Mouse (Mus musculus): ENCODE data around the gene Akr1d1. TPM values are rescaled to one million over a fixed set of nuclear protein-coding genes. Genes with fewer than 3 reads are reported as not detected.

Akr1d1 gene
- polyA plus RNA-seq, 1 experiment = not detected

- Histone ChIP-seq H3K4me3 (ENCODE audit: insufficient read depth, low read length) (no peak overlapping the region), H3K27ac (ENCODE audit: insufficient read depth, low read depth, low read length) (no peak overlapping the region), H3K4me1 (ENCODE audit: control insufficient read depth, insufficient read depth, low read length) (peaks cover 5% of the 10 kb centered on the region; the same call in 1 of the 2 replicates)
- no peak for TF ChIP-seq POLR2A (IDR thresholded peaks at IDR 0.05; ENCODE audit: borderline replicate concordance, low read depth, low read length)
- no peak for TF ChIP-seq CTCF (IDR thresholded peaks at IDR 0.05; ENCODE audit: low read depth, low read length)
These were observed 22.8 kb downstream of the Akr1d1 start for GRCm38 (mm10) chr6:37552760-37553159.

- peaks cover 5% of the 10 kb centered on the region; the same call in 1 of the 2 replicates for H3K4me1 ChIP-seq (ENCODE audit: control insufficient read depth, insufficient read depth, low read length)
- no peak overlapping the region for H3K4me3 ChIP-seq (ENCODE audit: insufficient read depth, low read length)
- TF ChIP-seq CTCF (IDR thresholded peaks at IDR 0.05; ENCODE audit: low read depth, low read length) (no peak), POLR2A (IDR thresholded peaks at IDR 0.05; ENCODE audit: borderline replicate concordance, low read depth, low read length) (no peak)
- H3K27ac ChIP-seq (ENCODE audit: insufficient read depth, low read depth, low read length) = no peak overlapping the region
These were observed 24.0 kb downstream of the Akr1d1 start for GRCm38 (mm10) chr6:37553926-37554325.

- Histone ChIP-seq H3K4me3 (ENCODE audit: insufficient read depth, low read length) (no peak overlapping the region), H3K4me1 (ENCODE audit: control insufficient read depth, insufficient read depth, low read length) (peaks cover 5% of the 10 kb centered on the region; the same call in 1 of the 2 replicates), H3K27ac (ENCODE audit: insufficient read depth, low read depth, low read length) (no peak overlapping the region)
- TF ChIP-seq POLR2A (IDR thresholded peaks at IDR 0.05; ENCODE audit: borderline replicate concordance, low read depth, low read length) = no peak
These were observed 24.4 kb downstream of the Akr1d1 start for GRCm38 (mm10) chr6:37554327-37554726.

- no peak overlapping the region for H3K4me3 ChIP-seq (ENCODE audit: insufficient read depth, low read length)
- TF ChIP-seq CTCF (IDR thresholded peaks at IDR 0.05; ENCODE audit: low read depth, low read length) (no peak), POLR2A (IDR thresholded peaks at IDR 0.05; ENCODE audit: borderline replicate concordance, low read depth, low read length) (no peak)
- H3K27ac ChIP-seq (ENCODE audit: insufficient read depth, low read depth, low read length) = no peak overlapping the region
- H3K4me1 ChIP-seq (ENCODE audit: control insufficient read depth, insufficient read depth, low read length) = no peaks in the 10 kb centered on the region
These were observed 33.9 kb downstream of the Akr1d1 start for GRCm38 (mm10) chr6:37563861-37564260.

- Histone ChIP-seq H3K4me1 (ENCODE audit: control insufficient read depth, insufficient read depth, low read length) (no peaks in the 10 kb centered on the region), H3K4me3 (ENCODE audit: insufficient read depth, low read length) (no peak overlapping the region), H3K27ac (ENCODE audit: insufficient read depth, low read depth, low read length) (no peak overlapping the region)
- no peak for TF ChIP-seq CTCF (IDR thresholded peaks at IDR 0.05; ENCODE audit: low read depth, low read length)
- TF ChIP-seq POLR2A (IDR thresholded peaks at IDR 0.05; ENCODE audit: borderline replicate concordance, low read depth, low read length) = no peak
These were observed 37.4 kb downstream of the Akr1d1 start for GRCm38 (mm10) chr6:37567363-37567762.

- Histone ChIP-seq H3K4me3 (ENCODE audit: insufficient read depth, low read length) (no peak overlapping the region), H3K27ac (ENCODE audit: insufficient read depth, low read depth, low read length) (no peak overlapping the region), H3K4me1 (ENCODE audit: control insufficient read depth, insufficient read depth, low read length) (no peaks in the 10 kb centered on the region)
- TF ChIP-seq CTCF (IDR thresholded peaks at IDR 0.05; ENCODE audit: low read depth, low read length) (no peak), POLR2A (IDR thresholded peaks at IDR 0.05; ENCODE audit: borderline replicate concordance, low read depth, low read length) (no peak)
These were observed 42.0 kb downstream of the Akr1d1 start for GRCm38 (mm10) chr6:37571939-37572338.

- TF ChIP-seq POLR2A (IDR thresholded peaks at IDR 0.05; ENCODE audit: borderline replicate concordance, low read depth, low read length) (no peak), CTCF (IDR thresholded peaks at IDR 0.05; ENCODE audit: low read depth, low read length) (no peak)
- no peaks in the 10 kb centered on the region for H3K4me1 ChIP-seq (ENCODE audit: control insufficient read depth, insufficient read depth, low read length)
- H3K27ac ChIP-seq (ENCODE audit: insufficient read depth, low read depth, low read length) = no peak overlapping the region
- H3K4me3 ChIP-seq (ENCODE audit: insufficient read depth, low read length) = no peak overlapping the region
These were observed 43.0 kb downstream of the Akr1d1 start for GRCm38 (mm10) chr6:37572935-37573334.

GRCm38 (mm10) chr6:37580476-37580875 is 50.5 kb downstream of the Akr1d1 start:
- H3K4me3 ChIP-seq (ENCODE audit: insufficient read depth, low read length) = no peak overlapping the region
- H3K4me1 ChIP-seq (ENCODE audit: control insufficient read depth, insufficient read depth, low read length) = no peaks in the 10 kb centered on the region
- no peak for TF ChIP-seq POLR2A (IDR thresholded peaks at IDR 0.05; ENCODE audit: borderline replicate concordance, low read depth, low read length)
- H3K27ac ChIP-seq (ENCODE audit: insufficient read depth, low read depth, low read length) = no peak overlapping the region

- H3K4me3 ChIP-seq (ENCODE audit: insufficient read depth, low read length) = no peak overlapping the region
- H3K4me1 ChIP-seq (ENCODE audit: control insufficient read depth, insufficient read depth, low read length) = no peaks in the 10 kb centered on the region
- peak; percentile 69; the same call in 1 of the 2 replicates for TF ChIP-seq CTCF (IDR thresholded peaks at IDR 0.05; ENCODE audit: low read depth, low read length)
- no peak for TF ChIP-seq POLR2A (IDR thresholded peaks at IDR 0.05; ENCODE audit: borderline replicate concordance, low read depth, low read length)
- no peak overlapping the region for H3K27ac ChIP-seq (ENCODE audit: insufficient read depth, low read depth, low read length)
These were observed 59.5 kb downstream of the Akr1d1 start for GRCm38 (mm10) chr6:37589340-37589962.

- TF ChIP-seq CTCF (IDR thresholded peaks at IDR 0.05; ENCODE audit: low read depth, low read length) = no peak
- TF ChIP-seq POLR2A (IDR thresholded peaks at IDR 0.05; ENCODE audit: borderline replicate concordance, low read depth, low read length) = no peak
- no peak overlapping the region for H3K27ac ChIP-seq (ENCODE audit: insufficient read depth, low read depth, low read length)
- no peak overlapping the region for H3K4me3 ChIP-seq (ENCODE audit: insufficient read depth, low read length)
- H3K4me1 ChIP-seq (ENCODE audit: control insufficient read depth, insufficient read depth, low read length) = no peaks in the 10 kb centered on the region
These were observed 60.8 kb downstream of the Akr1d1 start for GRCm38 (mm10) chr6:37590800-37591199.

All from bone marrow macrophage, adult 2 months (primary cell).